Mouse (Mus musculus): Measurements from ENCODE around the gene Sept9.

Gene Sept9

GRCm38 (mm10) chr11:117374288-117374687, 174.8 kb downstream of the Sept9 start:
- DNase-seq (ENCODE audit: low read depth, low spot score): no peak

GRCm38 (mm10) chr11:117379774-117380173, 180.3 kb downstream of the Sept9 start:
- no peak for DNase-seq (ENCODE audit: low read depth, low spot score)

GRCm38 (mm10) chr11:117384235-117384634, 184.8 kb downstream of the Sept9 start:
- DNase-seq (ENCODE audit: low read depth, low spot score): no peak

- DNase-seq (ENCODE audit: low read depth, low spot score): peak; percentile 95
Observed at GRCm38 (mm10) chr11:117384897-117385296, 185.4 kb downstream of the Sept9 start.

GRCm38 (mm10) chr11:117385331-117386103, 186.1 kb downstream of the Sept9 start:
- DNase-seq (ENCODE audit: low read depth, low spot score): no peak

GRCm38 (mm10) chr11:117387241-117387640, 187.8 kb downstream of the Sept9 start:
- peak; percentile 88 for DNase-seq (ENCODE audit: low read depth, low spot score)

- peak; percentile 90 for DNase-seq (ENCODE audit: low read depth, low spot score)
Observed at GRCm38 (mm10) chr11:117390001-117390402, 190.5 kb downstream of the Sept9 start.

GRCm38 (mm10) chr11:117390774-117391534, 191.5 kb downstream of the Sept9 start:
- no peak for DNase-seq (ENCODE audit: low read depth, low spot score)

- DNase-seq (ENCODE audit: low read depth, low spot score): peak; percentile 81
Observed at GRCm38 (mm10) chr11:117392251-117392650, 192.8 kb downstream of the Sept9 start.

GRCm38 (mm10) chr11:117393715-117394114, 194.3 kb downstream of the Sept9 start:
- DNase-seq (ENCODE audit: low read depth, low spot score): no peak

GRCm38 (mm10) chr11:117394230-117395137, 195.0 kb downstream of the Sept9 start:
- peak; percentile 47 for DNase-seq (ENCODE audit: low read depth, low spot score)

GRCm38 (mm10) chr11:117395228-117395627, 195.8 kb downstream of the Sept9 start:
- no peak for DNase-seq (ENCODE audit: low read depth, low spot score)

GRCm38 (mm10) chr11:117396929-117397328, 197.5 kb downstream of the Sept9 start:
- DNase-seq (ENCODE audit: low read depth, low spot score): no peak

GRCm38 (mm10) chr11:117397755-117398154, 198.3 kb downstream of the Sept9 start:
- DNase-seq (ENCODE audit: low read depth, low spot score): peak; percentile 52

- DNase-seq (ENCODE audit: low read depth, low spot score): no peak
Observed at GRCm38 (mm10) chr11:117398191-117398590, 198.7 kb downstream of the Sept9 start.

GRCm38 (mm10) chr11:117401583-117402367, 202.3 kb downstream of the Sept9 start:
- peak; percentile 67 for DNase-seq (ENCODE audit: low read depth, low spot score)

GRCm38 (mm10) chr11:117402550-117402949, 203.1 kb downstream of the Sept9 start:
- DNase-seq (ENCODE audit: low read depth, low spot score): peak; percentile 75

GRCm38 (mm10) chr11:117403073-117403472, 203.6 kb downstream of the Sept9 start:
- DNase-seq (ENCODE audit: low read depth, low spot score): no peak

- peak; percentile 76 for DNase-seq (ENCODE audit: low read depth, low spot score)
Observed at GRCm38 (mm10) chr11:117403781-117404180, 204.3 kb downstream of the Sept9 start.

- no peak for DNase-seq (ENCODE audit: low read depth, low spot score)
Observed at GRCm38 (mm10) chr11:117406711-117407110, 207.2 kb downstream of the Sept9 start.

GRCm38 (mm10) chr11:117407196-117407595, 207.7 kb downstream of the Sept9 start:
- DNase-seq (ENCODE audit: low read depth, low spot score): no peak

All from ZHBTc4 (cell line).